Comparison of ENCODE assay signal across 8 mouse cellular contexts in the genomic region with DNA sequence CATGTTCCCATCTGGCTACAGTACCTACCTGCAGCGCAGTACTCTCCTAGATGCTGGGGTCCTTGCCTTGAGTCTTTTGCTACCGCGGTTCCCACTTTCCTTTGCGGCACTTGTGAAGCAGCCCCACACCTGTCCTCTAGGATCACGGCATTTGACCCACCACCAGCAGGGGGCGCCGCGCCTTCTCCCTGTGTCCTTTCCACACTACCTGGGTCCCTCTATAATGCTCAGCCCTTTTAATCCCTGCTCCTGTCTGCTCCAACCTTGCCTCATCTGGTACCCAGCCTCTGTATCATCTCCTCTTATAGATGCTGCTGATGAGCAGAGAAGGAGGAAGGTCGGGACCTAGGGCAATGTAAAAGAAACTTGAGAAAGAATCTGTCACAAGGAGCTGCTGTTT. TPM values are rescaled to one million over a fixed set of nuclear protein-coding genes. Genes with fewer than 3 reads are reported as not detected.
DNase-seq lines count a peak whose midpoint lies in the region; TF ChIP-seq lines count a peak whose summit lies in the region.
"Had no signal": no experiment of that assay in that cellular context is flagged by ENCODE, and none has a peak within 500 bp of the region (broad histone marks: within the 10 kb centered on the region; RNA-seq: fewer than 3 reads in every experiment).

No protein-coding gene starts in this region.

- no peak overlapping the region for H3K4me3 ChIP-seq in layer of hippocampus, adult 2 months

- no peak overlapping the region for H3K27ac ChIP-seq in layer of hippocampus, adult 2 months

- TF ChIP-seq POLR2A in brain, embryonic 14.5 days (IDR thresholded peaks at IDR 0.05; ENCODE audit: borderline replicate concordance, extremely low read depth, insufficient read depth, insufficient read length, poor library complexity, severe bottlenecking): no peak

- DNase-seq in spleen, postnatal 4 days (ENCODE audit: low spot score in 2 of 2): peak; percentile 13 to 75
- DNase-seq in spleen, postnatal 14 days (ENCODE audit: low spot score in 2 of 2): no peak
- DNase-seq in brain, embryonic 14.5 days (ENCODE audit: low read depth): peak; percentile 40
- peak; percentile 69 for DNase-seq in gastrocnemius, postnatal 10 days
- peak in 1 of 2 experiments; percentile 56 for DNase-seq in layer of hippocampus, adult 2 months (ENCODE audit: low spot score in 2 of 2)
- peak; percentile 41 to 63 for DNase-seq in lung, postnatal 4 days
- DNase-seq in thymus, postnatal 0 days (ENCODE audit: low spot score): peak; percentile 11

- peak; percentile 69 for TF ChIP-seq CTCF in brain, embryonic 14.5 days (IDR thresholded peaks at IDR 0.05; ENCODE audit: borderline replicate concordance, extremely low read depth, insufficient read depth, insufficient read length)
- peak; percentile 85 for TF ChIP-seq CTCF in layer of hippocampus, adult 2 months (conservative IDR thresholded peaks at IDR 0.05)

RNA-seq across cellular contexts. Expression of gene Cachd1, which starts 53.9 kb away (rescaled TPM):
- polyA plus RNA-seq in brain, embryonic 14.5 days (2012; rRNA removed): 111 and 150 TPM in 2 replicates
- 1 to 10 TPM; 7.4 to 7.7 TPM for total RNA-seq in gastrocnemius, postnatal 10 days (2021)
- 10 to 100 TPM; 39.5 to 42.5 TPM for total RNA-seq in layer of hippocampus, adult 2 months (2021)
- 3.5 and 3.9 TPM in 2 replicates for polyA plus RNA-seq in thymus, postnatal 0 days (2015; fragmentation: Nextera tagmentation; extraction: Ambion mirVana)
- total RNA-seq: neutrophil, adult 5-6 weeks had no signal

Comparison
In these comparisons a context has a peak if more than half of its experiments do, and no peak if none do; other contexts are left out.
1. DNase-seq: peak in spleen, postnatal 4 days (2 of 2), brain, embryonic 14.5 days (single experiment), gastrocnemius, postnatal 10 days (single experiment), lung, postnatal 4 days (2 of 2) and thymus, postnatal 0 days (single experiment); none in spleen, postnatal 14 days (0 of 2).
2. RNA of gene Cachd1, which starts 53.9 kb away (total RNA-seq): 39.5 to 42.5 TPM in layer of hippocampus, adult 2 months; 7.4 to 7.7 TPM in gastrocnemius, postnatal 10 days; every median in the first group is over 4 times any median in the second.